Mouse (Mus musculus): ENCODE data around the gene Pts. TPM values are rescaled to one million over a fixed set of nuclear protein-coding genes. Genes with fewer than 3 reads are reported as not detected.

The Pts gene
- polyA plus RNA-seq, 1 experiment: 34.3 TPM

DNA sequence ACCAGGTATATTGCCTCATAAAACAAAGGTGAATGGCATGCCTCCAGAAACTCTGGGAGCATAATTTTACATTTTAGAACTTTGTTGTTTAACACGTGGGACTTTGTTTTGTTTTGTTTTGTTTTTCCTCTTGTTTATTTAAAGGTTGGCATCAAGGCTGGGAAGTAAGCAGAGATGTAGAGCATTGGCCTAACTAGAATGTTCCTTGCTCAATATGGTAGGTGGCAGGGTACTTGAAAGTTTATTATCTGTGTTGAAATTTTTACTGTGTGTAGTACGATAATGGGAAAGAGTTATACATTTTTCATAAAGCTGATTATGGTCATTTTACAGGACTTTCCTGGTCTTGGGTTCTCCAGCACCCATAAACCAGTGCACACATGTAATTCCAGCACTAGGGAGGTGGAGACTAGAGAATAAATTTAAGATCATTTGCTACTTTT lies 33.4 kb upstream of the Pts start:
- no peak overlapping the region for H3K27ac ChIP-seq (ENCODE audit: insufficient read depth, low read length)
- no peak overlapping the region for H3K4me3 ChIP-seq (ENCODE audit: low read depth, low read length)
- H3K27me3 ChIP-seq (ENCODE audit: control insufficient read depth, insufficient read depth, low read length, poor library complexity, severe bottlenecking): peaks cover 2% of the 10 kb centered on the region; the same call in 1 of the 2 replicates
- H3K4me1 ChIP-seq (ENCODE audit: control insufficient read depth, insufficient read depth, low read length): no peaks in the 10 kb centered on the region
- H3K36me3 ChIP-seq (ENCODE audit: control insufficient read depth, insufficient read depth, low read length, poor library complexity, severe bottlenecking): no peaks in the 10 kb centered on the region
- H3K9ac ChIP-seq (ENCODE audit: low read depth, poor library complexity, severe bottlenecking): no peak overlapping the region
- TF ChIP-seq POLR2A (IDR thresholded peaks at IDR 0.05; ENCODE audit: insufficient read depth, low read length) (no peak), CTCF (IDR thresholded peaks at IDR 0.05; ENCODE audit: low read depth, low read length) (no peak), EP300 (IDR thresholded peaks at IDR 0.05; ENCODE audit: insufficient read depth, low read depth, low read length) (no peak)
- peaks cover 4% of the 10 kb centered on the region for H3K9me3 ChIP-seq (replicated peaks; ENCODE audit: control insufficient read depth, insufficient read depth, low read length, poor library complexity, severe bottlenecking)

GRCm38 (mm10) chr9:50561145-50561917 lies 32.8 kb upstream of the Pts start, which contains the start of gene Tex12:
Tex12 (minus strand) TSS chr9:50561325.
- no peak for TF ChIP-seq CTCF (IDR thresholded peaks at IDR 0.05; ENCODE audit: low read depth, low read length)
- no peak for TF ChIP-seq POLR2A (IDR thresholded peaks at IDR 0.05; ENCODE audit: insufficient read depth, low read length)
- no peak for TF ChIP-seq EP300 (IDR thresholded peaks at IDR 0.05; ENCODE audit: insufficient read depth, low read depth, low read length)
- Histone ChIP-seq H3K9ac (ENCODE audit: low read depth, poor library complexity, severe bottlenecking) (no peak within 1 kb of the TSS), H3K27ac (ENCODE audit: insufficient read depth, low read length) (no peak within 1 kb of the TSS), H3K4me1 (ENCODE audit: control insufficient read depth, insufficient read depth, low read length) (no peaks in the 10 kb centered on the region), H3K9me3 (replicated peaks; ENCODE audit: control insufficient read depth, insufficient read depth, low read length, poor library complexity, severe bottlenecking) (peaks cover 4% of the 10 kb centered on the region), H3K36me3 (ENCODE audit: control insufficient read depth, insufficient read depth, low read length, poor library complexity, severe bottlenecking) (no peaks in the 10 kb centered on the region), H3K27me3 (ENCODE audit: control insufficient read depth, insufficient read depth, low read length, poor library complexity, severe bottlenecking) (peaks cover 2% of the 10 kb centered on the region; the same call in 1 of the 2 replicates), H3K4me3 (ENCODE audit: low read depth, low read length) (peak within 1 kb of the TSS; percentile 2; the same call in 1 of the 2 replicates)

DNA sequence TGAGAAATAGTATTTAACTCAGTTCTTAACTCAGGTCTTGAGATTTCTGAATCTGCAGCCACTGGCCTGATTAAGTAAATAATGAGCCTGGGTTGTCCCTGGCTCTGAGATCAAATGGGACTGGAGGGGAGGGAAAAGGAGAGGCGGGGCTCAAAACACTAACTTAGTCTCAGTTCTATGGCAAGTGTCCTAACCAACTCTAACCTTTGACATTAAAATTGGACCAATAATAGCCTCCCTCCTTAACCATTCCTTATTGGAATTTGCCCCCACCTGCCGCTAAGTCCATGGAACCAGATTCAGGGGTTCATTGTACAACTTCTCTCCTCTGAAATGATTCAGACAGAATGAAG lies 26.5 kb upstream of the Pts start, which contains the start of gene Bco2:
Bco2 (minus strand) TSS at position 88 of the 353 bp plus-strand sequence.
- Histone ChIP-seq H3K4me3 (ENCODE audit: low read depth, low read length) (no peak within 1 kb of the TSS), H3K27ac (ENCODE audit: insufficient read depth, low read length) (no peak within 1 kb of the TSS), H3K4me1 (ENCODE audit: control insufficient read depth, insufficient read depth, low read length) (no peaks in the 10 kb centered on the region), H3K9me3 (replicated peaks; ENCODE audit: control insufficient read depth, insufficient read depth, low read length, poor library complexity, severe bottlenecking) (no peaks in the 10 kb centered on the region), H3K36me3 (ENCODE audit: control insufficient read depth, insufficient read depth, low read length, poor library complexity, severe bottlenecking) (no peaks in the 10 kb centered on the region), H3K27me3 (ENCODE audit: control insufficient read depth, insufficient read depth, low read length, poor library complexity, severe bottlenecking) (peaks cover 2% of the 10 kb centered on the region; the same call in 1 of the 2 replicates), H3K9ac (ENCODE audit: low read depth, poor library complexity, severe bottlenecking) (no peak within 1 kb of the TSS)
- TF ChIP-seq CTCF (IDR thresholded peaks at IDR 0.05; ENCODE audit: low read depth, low read length): no peak
- no peak for TF ChIP-seq POLR2A (IDR thresholded peaks at IDR 0.05; ENCODE audit: insufficient read depth, low read length)
- no peak for TF ChIP-seq EP300 (IDR thresholded peaks at IDR 0.05; ENCODE audit: insufficient read depth, low read depth, low read length)

DNA sequence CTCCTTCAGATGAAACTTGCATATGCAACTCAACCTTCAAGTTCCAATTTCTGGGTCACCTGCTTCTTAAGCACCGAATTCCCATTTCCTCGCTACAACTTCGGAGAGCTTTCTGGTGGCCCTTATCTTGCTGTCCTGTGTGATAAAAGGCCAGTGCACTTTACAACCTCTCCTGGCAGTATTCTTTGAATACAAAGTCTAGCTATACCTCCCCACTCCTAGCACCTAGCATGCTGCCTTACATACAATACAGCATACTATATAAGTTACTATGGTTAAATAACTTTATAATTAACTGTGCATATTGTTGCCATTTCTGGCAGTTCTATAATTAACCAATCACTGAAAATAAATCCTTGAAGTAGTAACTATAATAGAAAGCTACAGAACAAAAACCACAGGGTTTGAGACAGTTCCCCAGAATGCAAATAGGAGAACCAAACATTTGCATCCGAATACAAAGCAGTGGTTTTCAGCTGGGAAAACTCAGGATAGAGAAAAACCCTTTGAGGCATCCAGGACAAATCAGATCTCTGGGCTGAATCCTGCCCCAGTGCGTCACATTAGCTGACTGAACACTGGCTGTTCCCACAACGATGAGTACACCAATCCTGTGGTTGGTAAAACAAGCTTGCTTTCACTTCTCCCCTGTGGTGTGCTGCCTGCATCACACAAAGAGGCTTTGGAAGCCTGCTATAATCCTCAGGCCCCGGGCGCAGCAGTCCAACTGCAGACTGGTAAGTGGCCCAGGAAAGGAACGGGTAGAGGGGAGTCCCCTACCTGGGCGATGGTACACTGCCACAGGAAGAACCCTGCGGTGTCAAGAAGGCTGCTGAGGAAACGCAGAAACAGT lies 25.9 kb upstream of the Pts start, which contains the start of gene Il18:
Il18 (plus strand) TSS at position 587 of the 853 bp plus-strand sequence.
- Histone ChIP-seq H3K36me3 (ENCODE audit: control insufficient read depth, insufficient read depth, low read length, poor library complexity, severe bottlenecking) (no peaks in the 10 kb centered on the region), H3K9me3 (replicated peaks; ENCODE audit: control insufficient read depth, insufficient read depth, low read length, poor library complexity, severe bottlenecking) (no peaks in the 10 kb centered on the region), H3K4me1 (ENCODE audit: control insufficient read depth, insufficient read depth, low read length) (no peaks in the 10 kb centered on the region), H3K27me3 (ENCODE audit: control insufficient read depth, insufficient read depth, low read length, poor library complexity, severe bottlenecking) (peaks cover 2% of the 10 kb centered on the region; the same call in 1 of the 2 replicates), H3K27ac (ENCODE audit: insufficient read depth, low read length) (no peak within 1 kb of the TSS), H3K4me3 (ENCODE audit: low read depth, low read length) (no peak within 1 kb of the TSS), H3K9ac (ENCODE audit: low read depth, poor library complexity, severe bottlenecking) (no peak within 1 kb of the TSS)
- TF ChIP-seq CTCF (IDR thresholded peaks at IDR 0.05; ENCODE audit: low read depth, low read length) (no peak), EP300 (IDR thresholded peaks at IDR 0.05; ENCODE audit: insufficient read depth, low read depth, low read length) (no peak), POLR2A (IDR thresholded peaks at IDR 0.05; ENCODE audit: insufficient read depth, low read length) (no peak)

- TF ChIP-seq POLR2A (IDR thresholded peaks at IDR 0.05; ENCODE audit: insufficient read depth, low read length) (no peak), CTCF (IDR thresholded peaks at IDR 0.05; ENCODE audit: low read depth, low read length) (no peak), EP300 (IDR thresholded peaks at IDR 0.05; ENCODE audit: insufficient read depth, low read depth, low read length) (no peak)
- no peaks in the 10 kb centered on the region for H3K36me3 ChIP-seq (ENCODE audit: control insufficient read depth, insufficient read depth, low read length, poor library complexity, severe bottlenecking)
- H3K27me3 ChIP-seq (ENCODE audit: control insufficient read depth, insufficient read depth, low read length, poor library complexity, severe bottlenecking): no peaks in the 10 kb centered on the region; the same call in 1 of the 2 replicates
- no peak overlapping the region for H3K27ac ChIP-seq (ENCODE audit: insufficient read depth, low read length)
- no peaks in the 10 kb centered on the region for H3K9me3 ChIP-seq (replicated peaks; ENCODE audit: control insufficient read depth, insufficient read depth, low read length, poor library complexity, severe bottlenecking)
- no peak overlapping the region for H3K4me3 ChIP-seq (ENCODE audit: low read depth, low read length)
- no peak overlapping the region for H3K9ac ChIP-seq (ENCODE audit: low read depth, poor library complexity, severe bottlenecking)
- no peaks in the 10 kb centered on the region for H3K4me1 ChIP-seq (ENCODE audit: control insufficient read depth, insufficient read depth, low read length)
Observed at GRCm38 (mm10) chr9:50553547-50553946, 25.0 kb upstream of the Pts start.
